Mouse (Mus musculus) liver, adult 2 months (tissue): ENCODE data around the gene Stat3. TPM values are rescaled to one million over a fixed set of nuclear protein-coding genes. Genes with fewer than 3 reads are reported as not detected.

Source experiments
- DNase-seq: peaks from one replicate; pipeline ENCODE4 v3.0.0-alpha.2; 2011; ENCODE audit warnings: low read depth, low spot score; ENCODE audit errors: extremely low read depth
- H3K27ac ChIP-seq: fragments of 200-500 bp; replicated peaks from 2 replicates; pipeline ENCODE4 v1.5.1; 2012; ENCODE audit warnings: low read depth, mild to moderate bottlenecking, control low read depth, inconsistent platforms, low read length; ENCODE audit not compliant: insufficient read depth
- H3K27me3 ChIP-seq: fragments of 200-500 bp; 2 replicates; pipeline ENCODE4 v1.6.1; 2012; ENCODE audit warnings: mild to moderate bottlenecking, moderate library complexity, low read length, inconsistent platforms; ENCODE audit not compliant: control insufficient read depth, insufficient read depth
- H3K36me3 ChIP-seq: fragments of 200-500 bp; 2 replicates; pipeline ENCODE4 v1.6.1; 2012; ENCODE audit warnings: low read length, inconsistent platforms; ENCODE audit not compliant: control insufficient read depth, insufficient read depth
- H3K4me1 ChIP-seq: fragments of 200-500 bp; 2 replicates; pipeline ENCODE4 v1.6.1; 2011; ENCODE audit warnings: low read length; ENCODE audit not compliant: control insufficient read depth, insufficient read depth
- H3K4me3 ChIP-seq: fragments of 200-500 bp; 2 replicates; pipeline ENCODE4 v1.5.1; 2011; ENCODE audit warnings: low read depth, mild to moderate bottlenecking, control low read depth, low read length, moderate library complexity; ENCODE audit not compliant: insufficient read depth
- H3K79me2 ChIP-seq: fragments of 200-500 bp; 2 replicates; pipeline ENCODE4 v1.6.1; 2012; ENCODE audit warnings: inconsistent platforms, mild to moderate bottlenecking, low read length, moderate library complexity; ENCODE audit not compliant: control insufficient read depth, insufficient read depth
- H3K9ac ChIP-seq: fragments of 200-500 bp; 2 replicates; pipeline ENCODE4 v1.6.1; 2012; ENCODE audit warnings: low read depth, mild to moderate bottlenecking, control low read depth, inconsistent platforms, low read length
- CTCF ChIP-seq: fragments of 200-500 bp; IDR thresholded peaks from 2 replicates; pipeline ENCODE4 v1.5.1; 2011; ENCODE audit warnings: low read depth, low read length, control low read depth
- POLR2A ChIP-seq: fragments of 200-500 bp; IDR thresholded peaks from 2 replicates; pipeline ENCODE4 v1.6.1; 2011; ENCODE audit warnings: low read length, control low read depth; ENCODE audit not compliant: insufficient read depth; ENCODE audit errors: extremely low read depth
- WGBS: fragments of 180-500 bp; shearing (Covaris S2); methylation state at CpG from one replicate; pipeline ENCODE4 v1.1.7; 2018; 5-methylcytosine and 5-hydroxymethylcytosine counted together
- polyA plus RNA-seq: library from polyadenylated mRNA; depleted of rRNA; stranded (reverse); fragments of >200 nt; gene quantifications from 2 replicates; pipeline ENCODE4 v1.2.3, GENCODE M21; 2012
- total RNA-seq: library from RNA; depleted of rRNA; stranded (reverse); fragments of >200 nt; gene quantifications from 2 replicates; pipeline ENCODE4 v1.2.3, GENCODE M21; 2014

Gene Stat3
- total and polyA plus RNA-seq, 2 experiments, result 58.5 to 60.4 TPM

DNA sequence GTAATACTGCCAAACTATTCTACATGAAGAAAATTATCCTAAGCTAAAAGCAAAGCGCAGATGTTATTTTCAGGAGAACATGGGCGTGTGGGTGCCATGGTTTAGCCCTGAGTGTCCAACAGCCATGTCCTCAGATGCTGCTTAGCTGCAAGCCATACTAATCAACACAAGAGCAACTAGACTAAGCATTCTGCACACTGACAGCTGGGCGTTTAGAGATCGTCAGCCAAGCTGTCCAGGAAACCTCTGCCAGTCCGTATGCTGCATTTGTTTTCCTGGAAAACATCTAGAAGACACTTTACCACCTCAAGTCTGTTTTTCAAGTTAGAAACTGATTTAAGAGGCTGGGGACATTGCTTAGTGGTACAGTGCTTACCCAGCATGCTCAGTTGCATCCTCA, 24.9 kb downstream of the Stat3 start:
- Histone ChIP-seq H3K4me3 (no peak overlapping the region), H3K4me1 (peaks cover 26% of the 10 kb centered on the region), H3K36me3 (peaks cover 27% of the 10 kb centered on the region), H3K79me2 (peaks cover 25% of the 10 kb centered on the region), H3K27me3 (no peaks in the 10 kb centered on the region), H3K9ac (no peak overlapping the region), H3K27ac (no peak overlapping the region)
- 81% methylated on average over 5 of the region's 5 CpGs for WGBS
- DNase-seq, result no peak
- TF ChIP-seq CTCF (no peak), POLR2A (no peak)

DNA sequence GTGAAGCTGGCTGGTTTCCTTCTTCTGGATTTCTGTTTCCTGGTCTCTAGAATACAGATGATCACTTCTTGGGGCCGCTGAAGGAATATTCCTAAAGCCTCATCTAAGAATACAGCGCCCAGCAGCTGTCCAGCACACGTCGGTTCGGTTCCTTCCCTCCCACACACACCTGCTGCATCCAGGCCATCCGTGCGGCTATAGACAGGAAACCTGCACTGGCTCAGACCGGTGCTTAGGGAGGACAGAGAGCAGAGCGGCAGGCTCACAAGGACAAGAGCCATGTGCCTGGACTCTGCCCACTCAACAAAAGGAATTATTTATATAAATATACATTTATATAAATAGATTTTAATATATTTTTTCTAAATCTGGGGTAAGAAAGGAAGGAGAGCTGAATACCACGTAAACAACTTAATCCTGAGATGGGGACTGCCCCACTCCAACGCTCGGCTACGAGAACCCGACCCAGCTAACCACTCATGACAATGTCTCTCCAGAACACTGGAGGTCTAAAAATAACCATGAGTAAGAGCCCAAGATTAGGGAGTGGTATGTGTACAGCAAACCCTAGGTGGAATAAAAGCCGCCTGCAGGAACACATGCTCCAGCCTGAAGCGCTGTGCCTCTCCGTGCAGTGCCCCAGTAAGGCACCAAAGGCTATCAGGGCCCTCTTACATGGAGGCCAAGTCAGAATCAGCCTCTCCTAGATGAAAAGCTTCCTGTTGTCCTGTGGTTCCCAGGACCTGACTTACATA, 26.8 kb downstream of the Stat3 start:
- H3K27ac ChIP-seq, result no peak overlapping the region
- TF ChIP-seq CTCF (no peak), POLR2A (no peak)
- H3K79me2 ChIP-seq, result peaks cover 18% of the 10 kb centered on the region
- peaks cover 34% of the 10 kb centered on the region for H3K36me3 ChIP-seq
- H3K27me3 ChIP-seq, result no peaks in the 10 kb centered on the region
- peak; percentile 42 for DNase-seq
- H3K4me1 ChIP-seq, result peaks cover 18% of the 10 kb centered on the region
- H3K9ac ChIP-seq, result no peak overlapping the region
- WGBS, result 83% methylated on average over 17 of the region's 17 CpGs
- no peak overlapping the region for H3K4me3 ChIP-seq

GRCm38 (mm10) chr11:100908567-100908966, 30.8 kb downstream of the Stat3 start:
- Histone ChIP-seq H3K9ac (no peak overlapping the region), H3K79me2 (peaks cover 6% of the 10 kb centered on the region; the same call in 1 of the 2 replicates), H3K27me3 (no peaks in the 10 kb centered on the region), H3K4me3 (no peak overlapping the region), H3K4me1 (peaks cover 8% of the 10 kb centered on the region; the same call in 1 of the 2 replicates), H3K27ac (no peak overlapping the region), H3K36me3 (peaks cover 62% of the 10 kb centered on the region)
- WGBS, result 37% methylated on average over 9 of the region's 9 CpGs
- DNase-seq, result peak; percentile 75
- no peak for TF ChIP-seq CTCF
- no peak for TF ChIP-seq POLR2A

GRCm38 (mm10) chr11:100908112-100908511, 31.2 kb downstream of the Stat3 start:
- TF ChIP-seq CTCF (no peak), POLR2A (no peak)
- DNase-seq, result peak; percentile 45
- 43% methylated on average over 2 of the region's 2 CpGs for WGBS
- Histone ChIP-seq H3K4me3 (no peak overlapping the region), H3K36me3 (peaks cover 67% of the 10 kb centered on the region), H3K9ac (no peak overlapping the region), H3K79me2 (peaks cover 6% of the 10 kb centered on the region; the same call in 1 of the 2 replicates), H3K4me1 (peaks cover 8% of the 10 kb centered on the region; the same call in 1 of the 2 replicates), H3K27me3 (no peaks in the 10 kb centered on the region), H3K27ac (no peak overlapping the region)

- no peak overlapping the region for H3K9ac ChIP-seq
- DNase-seq, result no peak
- peaks cover 2% of the 10 kb centered on the region; the same call in 1 of the 2 replicates for H3K79me2 ChIP-seq
- 86% methylated on average over 4 of the region's 4 CpGs for WGBS
- no peaks in the 10 kb centered on the region for H3K27me3 ChIP-seq
- TF ChIP-seq POLR2A (no peak), CTCF (no peak)
- peaks cover 4% of the 10 kb centered on the region; the same call in 1 of the 2 replicates for H3K4me1 ChIP-seq
- H3K27ac ChIP-seq, result no peak overlapping the region
- H3K36me3 ChIP-seq, result peaks cover 74% of the 10 kb centered on the region
- H3K4me3 ChIP-seq, result no peak overlapping the region
Observed at GRCm38 (mm10) chr11:100906885-100907284, 32.5 kb downstream of the Stat3 start.

DNA sequence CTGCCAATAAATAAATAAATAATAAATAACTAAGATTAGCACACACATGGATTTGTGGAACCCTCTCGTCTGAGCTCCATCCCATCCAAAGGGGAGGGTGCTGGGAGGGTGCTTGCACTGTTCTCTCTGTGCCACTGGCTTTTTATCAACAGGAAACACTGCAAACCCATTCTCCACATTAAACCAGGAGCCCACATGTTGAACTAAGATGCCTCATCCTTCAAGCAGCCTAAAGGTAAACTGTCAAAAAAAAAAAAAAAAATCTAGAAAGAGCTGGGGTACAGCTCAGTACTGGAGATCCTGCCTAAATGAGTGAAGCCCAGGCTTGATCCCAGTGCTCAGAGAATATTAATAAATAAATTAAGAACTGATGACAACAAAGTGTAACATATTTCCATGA, 33.4 kb downstream of the Stat3 start:
- H3K27me3 ChIP-seq, result no peaks in the 10 kb centered on the region
- peaks cover 4% of the 10 kb centered on the region; the same call in 1 of the 2 replicates for H3K4me1 ChIP-seq
- H3K79me2 ChIP-seq, result peaks cover 2% of the 10 kb centered on the region; the same call in 1 of the 2 replicates
- H3K9ac ChIP-seq, result no peak overlapping the region
- TF ChIP-seq POLR2A (no peak), CTCF (no peak)
- no peak overlapping the region for H3K4me3 ChIP-seq
- H3K27ac ChIP-seq, result no peak overlapping the region
- WGBS, result 42% methylated on average over 1 of the region's 1 CpGs
- H3K36me3 ChIP-seq, result peaks cover 82% of the 10 kb centered on the region
- DNase-seq, result no peak
